Mouse (Mus musculus): Measurements from ENCODE around the gene Sult1d1.
"Not testable (repeated sequence)": the region's sequence is repeated elsewhere in the genome, so short reads cannot be mapped to it uniquely, and the experiment has no call there.

The Sult1d1 gene

GRCm38 (mm10) chr5:87568845-87569244 is at the start of gene Sult1d1:
Gene Sult1d1 (minus strand): TSS chr5:87569027.
- DNase-seq (ENCODE audit: low read depth, low spot score) = no peak

- no peak for DNase-seq (ENCODE audit: low read depth, low spot score)
Measured at GRCm38 (mm10) chr5:87615128-87615390, 46.2 kb upstream of the Sult1d1 start.

GRCm38 (mm10) chr5:87614364-87615127 is 45.7 kb upstream of the Sult1d1 start:
- no peak for DNase-seq (ENCODE audit: low read depth, low spot score)

GRCm38 (mm10) chr5:87601018-87601417 is 32.2 kb upstream of the Sult1d1 start:
- DNase-seq (ENCODE audit: low read depth, low spot score) = no peak

GRCm38 (mm10) chr5:87597891-87598290 is 29.1 kb upstream of the Sult1d1 start:
- DNase-seq (ENCODE audit: low read depth, low spot score) = no peak

- DNase-seq (ENCODE audit: low read depth, low spot score) = no peak
Measured at GRCm38 (mm10) chr5:87591494-87591893, 22.7 kb upstream of the Sult1d1 start, which contains the start of gene Sult1e1. Gene Sult1e1 (minus strand): TSS chr5:87591594.

- DNase-seq (ENCODE audit: low read depth, low spot score) = no peak
Measured at GRCm38 (mm10) chr5:87589916-87590315, 21.1 kb upstream of the Sult1d1 start.

GRCm38 (mm10) chr5:87580389-87580788 is 11.6 kb upstream of the Sult1d1 start:
- DNase-seq (ENCODE audit: low read depth, low spot score) = no peak

- no peak for DNase-seq (ENCODE audit: low read depth, low spot score)
Measured at GRCm38 (mm10) chr5:87574174-87574573, 5.3 kb upstream of the Sult1d1 start.

- no peak for DNase-seq (ENCODE audit: low read depth, low spot score)
Measured at GRCm38 (mm10) chr5:87573490-87573889, 4.7 kb upstream of the Sult1d1 start.

- no peak for DNase-seq (ENCODE audit: low read depth, low spot score)
Measured at GRCm38 (mm10) chr5:87572781-87573180, 4.0 kb upstream of the Sult1d1 start.

GRCm38 (mm10) chr5:87567306-87567705 is 1.5 kb downstream of the Sult1d1 start:
- DNase-seq (ENCODE audit: low read depth, low spot score) = no peak

GRCm38 (mm10) chr5:87562966-87563365 is 5.9 kb downstream of the Sult1d1 start:
- no peak for DNase-seq (ENCODE audit: low read depth, low spot score)

- DNase-seq (ENCODE audit: low read depth, low spot score) = no peak
Measured at GRCm38 (mm10) chr5:87562526-87562925, 6.3 kb downstream of the Sult1d1 start.

GRCm38 (mm10) chr5:87560145-87560544 is 8.7 kb downstream of the Sult1d1 start:
- DNase-seq (ENCODE audit: low read depth, low spot score) = no peak

GRCm38 (mm10) chr5:87550935-87551334 is 17.9 kb downstream of the Sult1d1 start:
- DNase-seq (ENCODE audit: low read depth, low spot score) = no peak

- DNase-seq (ENCODE audit: low read depth, low spot score) = no peak
Measured at GRCm38 (mm10) chr5:87538111-87538510, 30.7 kb downstream of the Sult1d1 start, which contains the start of gene Sult1b1. Gene Sult1b1 (minus strand): TSS chr5:87538195.

GRCm38 (mm10) chr5:87535994-87536644 is 32.7 kb downstream of the Sult1d1 start:
- no peak for DNase-seq (ENCODE audit: low read depth, low spot score)

GRCm38 (mm10) chr5:87532288-87532687 is 36.5 kb downstream of the Sult1d1 start:
- no peak for DNase-seq (ENCODE audit: low read depth, low spot score)

GRCm38 (mm10) chr5:87523561-87523960 is 45.3 kb downstream of the Sult1d1 start:
- not testable (repeated sequence) for DNase-seq (ENCODE audit: low read depth, low spot score)

- DNase-seq (ENCODE audit: low read depth, low spot score) = no peak
Measured at GRCm38 (mm10) chr5:87505776-87506458, 62.9 kb downstream of the Sult1d1 start.

All from retina, postnatal 7 days (tissue).